Mouse (Mus musculus) lung, postnatal 14 days (tissue): Measurements from ENCODE around the gene Kel.

Source experiments
- DNase-seq: peaks from one replicate; pipeline ENCODE4 v3.0.0; 2021

The Kel gene

GRCm38 (mm10) chr6:41643227-41643626, 60.9 kb downstream of the Kel start:
- peak; percentile 30 for DNase-seq

DNA sequence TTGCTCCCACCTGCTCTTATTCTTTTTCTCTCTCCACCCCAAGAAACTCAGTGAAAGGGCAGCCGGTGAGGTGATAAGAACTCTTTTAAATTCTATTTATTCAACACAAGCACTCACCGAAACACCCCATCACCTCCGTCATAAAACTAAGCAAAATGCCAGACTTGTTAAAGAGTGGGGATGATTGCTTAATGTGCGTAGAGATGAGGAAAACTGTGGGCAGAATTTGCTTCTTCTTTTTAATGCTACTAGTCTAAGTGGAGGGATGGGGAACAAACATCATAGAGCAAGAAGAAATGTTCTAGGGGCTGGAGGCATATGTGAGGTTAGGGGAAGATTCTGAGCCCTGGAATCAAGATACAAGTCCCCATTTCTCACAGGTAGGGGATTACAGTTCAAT, 61.4 kb downstream of the Kel start:
- DNase-seq: no peak

DNA sequence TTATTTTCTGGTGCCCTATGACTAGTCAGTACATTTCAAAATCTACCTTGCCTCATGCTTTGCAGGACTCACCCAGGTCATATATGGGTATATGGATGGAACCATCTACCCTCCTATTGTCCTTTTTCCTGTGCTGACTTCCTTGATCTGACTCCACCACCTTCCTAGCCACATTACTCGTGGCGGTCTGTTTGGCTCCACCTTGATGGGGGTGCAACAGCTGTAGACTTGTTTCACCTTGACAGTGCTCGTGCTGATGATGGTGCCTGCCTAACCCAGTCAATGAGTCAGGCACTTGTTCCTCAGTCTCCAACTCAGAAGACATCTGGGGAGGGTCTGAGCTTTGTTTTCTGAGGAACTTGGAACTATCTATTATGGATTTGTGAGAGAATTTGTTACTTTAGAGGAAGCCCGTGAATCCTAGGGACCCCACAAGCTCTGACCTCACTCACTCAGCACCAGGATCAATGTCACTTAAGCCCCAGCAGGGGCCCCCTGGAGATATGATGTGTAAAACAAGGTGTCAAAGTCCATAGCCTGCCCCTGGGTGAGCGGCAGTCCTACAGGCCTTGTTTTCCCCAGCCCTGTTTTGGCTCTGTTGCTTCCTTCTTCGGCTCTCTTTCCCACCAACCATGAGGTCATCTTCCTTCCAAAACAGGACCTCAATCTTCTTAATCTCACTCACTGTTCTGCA, 62.8 kb downstream of the Kel start:
- no peak for DNase-seq

- DNase-seq: no peak
Measured at GRCm38 (mm10) chr6:41640449-41640848, 63.7 kb downstream of the Kel start.

DNA sequence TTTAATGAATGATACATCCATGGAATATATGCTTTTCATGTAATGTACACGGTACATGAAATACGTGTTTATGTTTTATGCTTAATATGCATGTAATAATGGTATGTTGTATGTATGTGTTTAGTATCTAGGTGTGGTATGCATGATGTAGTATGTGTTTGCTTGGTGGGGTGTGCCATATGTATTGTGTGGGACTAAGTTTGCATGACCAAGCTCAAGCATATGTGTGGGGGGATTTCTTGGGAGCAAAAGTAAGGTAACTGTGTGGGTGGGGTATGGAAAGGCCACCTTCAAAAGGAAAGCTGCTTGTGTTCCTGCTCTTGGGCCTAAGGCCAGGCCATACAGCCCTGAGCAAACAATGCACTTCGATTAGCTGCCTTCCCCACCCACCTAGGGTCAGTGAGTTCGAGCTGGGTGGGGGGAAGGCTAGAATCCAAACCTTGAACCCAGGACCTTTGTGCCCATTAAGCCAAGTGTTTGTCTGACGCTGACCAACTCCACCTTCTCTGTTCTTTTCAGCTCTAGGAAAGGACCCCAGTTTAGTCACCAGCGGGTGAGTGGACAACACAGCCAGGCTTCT, 66.1 kb downstream of the Kel start:
- DNase-seq: no peak

DNA sequence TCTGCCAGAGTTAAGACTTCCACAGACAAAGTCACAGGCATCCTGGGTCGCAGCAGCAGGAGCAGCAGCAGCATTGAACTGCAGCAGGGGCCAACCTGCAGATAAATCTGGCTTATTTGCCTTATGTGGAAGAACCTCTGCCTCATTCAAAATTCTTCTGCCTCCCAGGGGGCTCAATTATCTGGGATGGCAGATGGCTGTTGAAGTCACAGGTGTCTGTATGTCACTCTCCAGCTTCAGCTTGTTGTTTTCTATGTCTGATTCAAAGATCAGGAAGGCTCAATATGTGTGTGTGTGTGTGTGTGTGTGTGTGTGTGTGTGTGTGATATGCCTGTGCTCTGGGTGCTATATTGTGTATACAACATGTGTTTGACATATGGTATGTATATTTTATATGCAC, 66.7 kb downstream of the Kel start:
- no peak for DNase-seq
